Mouse (Mus musculus): ENCODE measurements around the gene Pom121. TPM values are rescaled to one million over a fixed set of nuclear protein-coding genes. Genes with fewer than 3 reads are reported as not detected.

Pom121 gene
- polyA plus RNA-seq, 1 experiment from 2014 or later, result 16.5 TPM

GRCm38 (mm10) chr5:135345989-135346388, 48.4 kb downstream of the Pom121 start:
- Histone ChIP-seq H3K36me3 (ENCODE audit: control insufficient read depth, insufficient read depth, low read length) (no peaks in the 10 kb centered on the region), H3K4me2 (ENCODE audit: low read length) (no peak overlapping the region), H3K9me3 (ENCODE audit: control insufficient read depth, low read length) (peaks cover 3% of the 10 kb centered on the region; the same call in 1 of the 2 replicates), H3K27me3 (replicated peaks; ENCODE audit: control insufficient read depth, insufficient read depth, low read length) (no peaks in the 10 kb centered on the region), H3K9ac (ENCODE audit: low read length) (no peak overlapping the region), H3K4me1 (replicated peaks; ENCODE audit: control insufficient read depth, insufficient read depth, low read length) (no peaks in the 10 kb centered on the region), H3K27ac (ENCODE audit: low read depth) (no peak overlapping the region), H3K4me3 (ENCODE audit: low read depth, low read length) (no peak overlapping the region)
- DNase-seq (ENCODE audit: low spot score) (peak; percentile 20), ATAC-seq (replicated peaks; ENCODE audit: low FRiP score, low TSS enrichment, low read depth) (no peak)
- WGBS, result 77% methylated on average over 7 of the region's 7 CpGs

GRCm38 (mm10) chr5:135337575-135337974, 56.8 kb downstream of the Pom121 start:
- Histone ChIP-seq H3K9me3 (ENCODE audit: control insufficient read depth, low read length) (no peaks in the 10 kb centered on the region), H3K27me3 (replicated peaks; ENCODE audit: control insufficient read depth, insufficient read depth, low read length) (no peaks in the 10 kb centered on the region), H3K4me1 (replicated peaks; ENCODE audit: control insufficient read depth, insufficient read depth, low read length) (no peaks in the 10 kb centered on the region), H3K4me2 (ENCODE audit: low read length) (no peak overlapping the region), H3K36me3 (ENCODE audit: control insufficient read depth, insufficient read depth, low read length) (no peaks in the 10 kb centered on the region), H3K9ac (ENCODE audit: low read length) (no peak overlapping the region), H3K27ac (ENCODE audit: low read depth) (no peak overlapping the region), H3K4me3 (ENCODE audit: low read depth, low read length) (no peak overlapping the region)
- ATAC-seq (replicated peaks; ENCODE audit: low FRiP score, low TSS enrichment, low read depth) (no peak), DNase-seq (ENCODE audit: low spot score) (no peak)
- WGBS, result 38% methylated on average over 3 of the region's 3 CpGs

- Histone ChIP-seq H3K9ac (ENCODE audit: low read length) (no peak overlapping the region), H3K4me3 (ENCODE audit: low read depth, low read length) (no peak overlapping the region), H3K27ac (ENCODE audit: low read depth) (no peak overlapping the region), H3K27me3 (replicated peaks; ENCODE audit: control insufficient read depth, insufficient read depth, low read length) (no peaks in the 10 kb centered on the region), H3K36me3 (ENCODE audit: control insufficient read depth, insufficient read depth, low read length) (no peaks in the 10 kb centered on the region), H3K4me2 (ENCODE audit: low read length) (no peak overlapping the region), H3K4me1 (replicated peaks; ENCODE audit: control insufficient read depth, insufficient read depth, low read length) (no peaks in the 10 kb centered on the region), H3K9me3 (ENCODE audit: control insufficient read depth, low read length) (no peaks in the 10 kb centered on the region)
- DNase-seq (ENCODE audit: low spot score), result no peak
- no peak for ATAC-seq (replicated peaks; ENCODE audit: low FRiP score, low TSS enrichment, low read depth)
- WGBS, result 79% methylated on average over 6 of the region's 6 CpGs
Measured at GRCm38 (mm10) chr5:135331161-135331560, 63.2 kb downstream of the Pom121 start.

- WGBS, result 92% methylated on average over 5 of the region's 5 CpGs
- H3K9me3 ChIP-seq (ENCODE audit: control insufficient read depth, low read length), result no peaks in the 10 kb centered on the region
Measured at GRCm38 (mm10) chr5:135330201-135330600, 64.1 kb downstream of the Pom121 start.

GRCm38 (mm10) chr5:135329471-135329870, 64.9 kb downstream of the Pom121 start:
- Histone ChIP-seq H3K9ac (ENCODE audit: low read length) (no peak overlapping the region), H3K4me3 (ENCODE audit: low read depth, low read length) (no peak overlapping the region), H3K4me2 (ENCODE audit: low read length) (no peak overlapping the region), H3K9me3 (ENCODE audit: control insufficient read depth, low read length) (no peaks in the 10 kb centered on the region), H3K4me1 (replicated peaks; ENCODE audit: control insufficient read depth, insufficient read depth, low read length) (no peaks in the 10 kb centered on the region), H3K36me3 (ENCODE audit: control insufficient read depth, insufficient read depth, low read length) (no peaks in the 10 kb centered on the region), H3K27ac (ENCODE audit: low read depth) (no peak overlapping the region), H3K27me3 (replicated peaks; ENCODE audit: control insufficient read depth, insufficient read depth, low read length) (no peaks in the 10 kb centered on the region)
- 78% methylated on average over 4 of the region's 4 CpGs for WGBS
- no peak for DNase-seq (ENCODE audit: low spot score)
- no peak for ATAC-seq (replicated peaks; ENCODE audit: low FRiP score, low TSS enrichment, low read depth)

More at GRCm38 (mm10) chr5:135330201-135330600, 64.1 kb downstream of the Pom121 start:
- Histone ChIP-seq H3K27me3 (replicated peaks; ENCODE audit: control insufficient read depth, insufficient read depth, low read length) (no peaks in the 10 kb centered on the region), H3K36me3 (ENCODE audit: control insufficient read depth, insufficient read depth, low read length) (no peaks in the 10 kb centered on the region), H3K9ac (ENCODE audit: low read length) (no peak overlapping the region), H3K27ac (ENCODE audit: low read depth) (no peak overlapping the region), H3K4me2 (ENCODE audit: low read length) (no peak overlapping the region), H3K4me3 (ENCODE audit: low read depth, low read length) (no peak overlapping the region), H3K4me1 (replicated peaks; ENCODE audit: control insufficient read depth, insufficient read depth, low read length) (no peaks in the 10 kb centered on the region)
- peak; percentile 10 for DNase-seq (ENCODE audit: low spot score)
- no peak for ATAC-seq (replicated peaks; ENCODE audit: low FRiP score, low TSS enrichment, low read depth)

Small RNA genes lying within 50 kb of the gene (microRNA-seq; reads per million reads assigned to microRNA genes)
- gene Mir7033, result 0.93 reads per million, percentile 6 among the genes with 10 or more reads in this experiment

Other genes with a start within 250 kb of the Pom121 start
- gene Tbl2, start 244.9 kb downstream of the Pom121 start, polyA plus RNA-seq (2014; fragmentation: Nextera tagmentation; extraction: Ambion mirVana), result 26.2 and 27.8 TPM in 2 replicates
- 48.0 and 55.3 TPM in 2 replicates for gene Bcl7b, start 226.3 kb downstream of the Pom121 start, polyA plus RNA-seq (2014; fragmentation: Nextera tagmentation; extraction: Ambion mirVana)
- gene Baz1b, start 207.3 kb downstream of the Pom121 start, polyA plus RNA-seq (2014; fragmentation: Nextera tagmentation; extraction: Ambion mirVana), result 50.8 and 54.2 TPM in 2 replicates
- 0.65 and 1.2 TPM in 2 replicates for gene Fzd9, start 143.3 kb downstream of the Pom121 start, polyA plus RNA-seq (2014; fragmentation: Nextera tagmentation; extraction: Ambion mirVana)
- 0.19 TPM in 2 replicates for gene Fkbp6, start 44.5 kb downstream of the Pom121 start, polyA plus RNA-seq (2014; fragmentation: Nextera tagmentation; extraction: Ambion mirVana)
- not detected in 2 replicates for gene Trim50, start 41.3 kb downstream of the Pom121 start, polyA plus RNA-seq (2014; fragmentation: Nextera tagmentation; extraction: Ambion mirVana)
- gene Nsun5, start 24.6 kb downstream of the Pom121 start, polyA plus RNA-seq (2014; fragmentation: Nextera tagmentation; extraction: Ambion mirVana), result 28.8 and 29.2 TPM in 2 replicates
- gene Hip1, start 150.6 kb upstream of the Pom121 start, polyA plus RNA-seq (2014; fragmentation: Nextera tagmentation; extraction: Ambion mirVana), result 32.7 and 37.3 TPM in 2 replicates
- gene Ccl26, start 169.0 kb upstream of the Pom121 start, polyA plus RNA-seq (2014; fragmentation: Nextera tagmentation; extraction: Ambion mirVana), result not detected in 2 replicates
- gene Ccl24, start 178.5 kb upstream of the Pom121 start, polyA plus RNA-seq (2014; fragmentation: Nextera tagmentation; extraction: Ambion mirVana), result 13.0 and 16.0 TPM in 2 replicates
- gene Rhbdd2, start 238.1 kb upstream of the Pom121 start, polyA plus RNA-seq (2014; fragmentation: Nextera tagmentation; extraction: Ambion mirVana), result 44.5 and 45.1 TPM in 2 replicates